Mouse (Mus musculus): ENCODE results near the gene Slit3. TPM values are rescaled to one million over a fixed set of nuclear protein-coding genes. Genes with fewer than 3 reads are reported as not detected.

The Slit3 gene
- polyA plus RNA-seq, 1 experiment from 2014 or later = 21.9 TPM

DNA sequence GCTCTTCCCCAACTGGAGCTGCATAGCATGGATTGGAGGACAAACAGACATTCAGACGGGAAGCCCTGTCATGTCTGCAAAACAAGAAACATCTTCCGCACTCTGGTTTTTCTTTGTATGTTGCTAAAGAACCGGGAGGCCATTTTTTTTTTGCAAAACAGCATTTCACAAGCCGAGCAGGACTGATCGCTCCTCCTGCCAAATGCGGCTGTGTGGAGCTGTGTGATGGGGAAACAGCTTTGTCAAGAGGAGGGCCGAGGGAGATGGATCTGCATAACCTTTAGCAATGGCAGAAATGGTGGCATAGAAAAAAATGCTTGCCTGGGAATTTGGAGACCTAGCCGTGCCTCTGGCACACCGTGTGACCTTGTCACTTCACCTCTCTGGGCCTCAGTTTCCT, 15.6 kb downstream of the Slit3 start:
- no peak for DNase-seq (ENCODE audit: low spot score)
- Histone ChIP-seq H3K27me3 (ENCODE audit: low read depth, poor library complexity, severe bottlenecking) (no peaks in the 10 kb centered on the region), H3K27ac (no peak overlapping the region), H3K4me3 (no peak overlapping the region), H3K9me3 (replicated peaks) (no peaks in the 10 kb centered on the region), H3K36me3 (peaks cover 22% of the 10 kb centered on the region; the same call in 1 of the 2 replicates), H3K4me1 (peaks cover 5% of the 10 kb centered on the region)
- 92% methylated on average over 9 of the region's 9 CpGs for WGBS

- no peak overlapping the region for H3K4me3 ChIP-seq
- WGBS = 92% methylated on average over 6 of the region's 6 CpGs
- DNase-seq (ENCODE audit: low spot score) = no peak
These were observed 19.1 kb downstream of the Slit3 start for GRCm38 (mm10) chr11:35140092-35140491.

DNA sequence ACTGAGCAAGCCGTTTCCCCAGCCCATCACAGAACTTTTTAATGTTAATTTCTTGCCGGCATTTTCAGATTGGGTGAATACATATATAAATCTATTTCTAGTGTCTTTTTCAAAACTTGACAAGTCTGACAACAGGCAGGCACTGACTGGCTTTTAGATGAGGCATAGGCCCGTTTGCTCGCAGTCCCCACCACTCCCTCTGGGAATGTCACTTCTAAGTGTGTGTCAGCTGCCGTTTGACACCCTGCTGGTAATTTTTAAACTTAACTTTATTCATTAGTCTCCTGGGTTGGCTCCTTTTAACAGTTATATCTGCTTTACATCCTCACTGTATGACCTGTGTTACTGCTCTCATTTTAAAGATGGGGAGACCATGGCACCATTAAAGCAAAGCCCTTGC, 21.2 kb downstream of the Slit3 start:
- 80% methylated on average over 5 of the region's 5 CpGs for WGBS
- no peak overlapping the region for H3K4me3 ChIP-seq
- H3K36me3 ChIP-seq = 0 out of 2 replicates have a peak, but pooled peaks cover 6% of the 10 kb centered on the region
- H3K27ac ChIP-seq = no peak overlapping the region
- H3K27me3 ChIP-seq (ENCODE audit: low read depth, poor library complexity, severe bottlenecking) = no peaks in the 10 kb centered on the region
- peaks cover 24% of the 10 kb centered on the region for H3K4me1 ChIP-seq
- H3K9me3 ChIP-seq (replicated peaks) = no peaks in the 10 kb centered on the region
- no peak for DNase-seq (ENCODE audit: low spot score)

More at GRCm38 (mm10) chr11:35140092-35140491, 19.1 kb downstream of the Slit3 start:
- Histone ChIP-seq H3K4me1 (peaks cover 24% of the 10 kb centered on the region), H3K27ac (no peak overlapping the region), H3K27me3 (ENCODE audit: low read depth, poor library complexity, severe bottlenecking) (no peaks in the 10 kb centered on the region), H3K9me3 (replicated peaks) (no peaks in the 10 kb centered on the region), H3K36me3 (peaks cover 13% of the 10 kb centered on the region; the same call in 1 of the 2 replicates)

GRCm38 (mm10) chr11:35142698-35143360, 21.8 kb downstream of the Slit3 start:
- no peaks in the 10 kb centered on the region for H3K27me3 ChIP-seq (ENCODE audit: low read depth, poor library complexity, severe bottlenecking)
- peaks cover 24% of the 10 kb centered on the region for H3K4me1 ChIP-seq
- 77% methylated on average over 7 of the region's 7 CpGs for WGBS
- no peak for DNase-seq (ENCODE audit: low spot score)
- 0 out of 2 replicates have a peak, but pooled peaks cover 3% of the 10 kb centered on the region for H3K36me3 ChIP-seq
- H3K27ac ChIP-seq = no peak overlapping the region
- no peaks in the 10 kb centered on the region for H3K9me3 ChIP-seq (replicated peaks)
- H3K4me3 ChIP-seq = no peak overlapping the region

DNA sequence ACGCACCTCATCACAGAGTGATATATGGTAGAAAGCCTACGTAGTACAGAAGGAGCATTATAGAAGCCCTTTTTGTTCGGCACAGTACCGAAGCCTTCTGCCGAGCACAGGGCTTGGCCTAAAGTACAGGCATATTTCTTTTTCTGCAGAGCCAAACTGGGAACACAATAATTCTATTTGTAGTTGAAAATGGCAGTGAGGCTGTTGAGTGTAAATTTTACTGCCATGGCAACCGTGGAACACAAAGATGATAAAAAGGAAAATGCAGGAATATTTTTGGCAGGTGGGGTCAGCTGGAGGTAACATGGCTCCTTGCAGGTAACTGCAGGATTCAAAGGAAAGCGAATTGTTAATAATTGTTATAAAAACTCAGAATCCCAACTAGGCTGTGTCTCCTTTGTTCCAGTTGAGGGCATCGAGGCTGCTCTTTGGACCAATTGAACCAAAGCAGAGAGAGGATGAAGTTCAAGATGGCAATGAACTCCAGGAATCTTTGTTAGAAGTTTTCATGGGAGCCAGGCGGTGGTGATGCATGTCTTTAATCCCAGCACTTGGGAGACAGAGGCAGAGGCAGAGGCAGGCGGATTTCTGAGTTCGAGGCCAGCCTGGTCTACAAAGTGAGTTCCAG, 26.9 kb downstream of the Slit3 start:
- H3K9me3 ChIP-seq (replicated peaks) = no peaks in the 10 kb centered on the region
- DNase-seq (ENCODE audit: low spot score) = no peak
- no peak overlapping the region for H3K27ac ChIP-seq
- no peak overlapping the region for H3K4me3 ChIP-seq
- H3K4me1 ChIP-seq = peaks cover 29% of the 10 kb centered on the region
- peaks cover 8% of the 10 kb centered on the region; the same call in 1 of the 2 replicates for H3K36me3 ChIP-seq
- 96% methylated on average over 11 of the region's 11 CpGs for whole genome bisulfite sequencing
- no peaks in the 10 kb centered on the region for H3K27me3 ChIP-seq (ENCODE audit: low read depth, poor library complexity, severe bottlenecking)

DNA sequence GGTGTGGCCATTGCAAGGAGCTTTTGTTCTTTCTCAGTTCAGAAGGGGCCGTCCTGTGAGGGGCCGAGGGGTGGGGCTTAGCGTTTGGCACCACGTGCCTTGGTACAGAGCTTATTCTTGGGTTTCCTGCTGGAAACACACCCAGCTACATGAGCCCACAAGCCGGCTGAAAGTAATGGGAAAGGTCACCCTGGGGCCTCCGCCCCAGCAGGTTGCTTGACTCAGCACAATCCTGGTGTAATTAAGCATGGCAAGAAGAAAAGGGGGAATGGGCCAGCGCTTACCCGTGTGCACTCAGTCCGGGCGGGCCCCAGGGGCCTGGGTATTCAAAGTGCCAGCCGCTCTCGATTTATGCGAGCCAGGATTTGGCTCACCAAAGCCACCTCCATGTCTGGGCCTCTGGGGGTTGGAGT, 30.5 kb downstream of the Slit3 start:
- Histone ChIP-seq H3K4me3 (no peak overlapping the region), H3K27ac (peak overlapping the region; percentile 51; the same call in 1 of the 2 replicates), H3K9me3 (replicated peaks) (no peaks in the 10 kb centered on the region), H3K27me3 (ENCODE audit: low read depth, poor library complexity, severe bottlenecking) (no peaks in the 10 kb centered on the region), H3K36me3 (peaks cover 8% of the 10 kb centered on the region; the same call in 1 of the 2 replicates), H3K4me1 (peaks cover 51% of the 10 kb centered on the region)
- WGBS = 55% methylated on average over 13 of the region's 13 CpGs
- DNase-seq (ENCODE audit: low spot score) = no peak

DNA sequence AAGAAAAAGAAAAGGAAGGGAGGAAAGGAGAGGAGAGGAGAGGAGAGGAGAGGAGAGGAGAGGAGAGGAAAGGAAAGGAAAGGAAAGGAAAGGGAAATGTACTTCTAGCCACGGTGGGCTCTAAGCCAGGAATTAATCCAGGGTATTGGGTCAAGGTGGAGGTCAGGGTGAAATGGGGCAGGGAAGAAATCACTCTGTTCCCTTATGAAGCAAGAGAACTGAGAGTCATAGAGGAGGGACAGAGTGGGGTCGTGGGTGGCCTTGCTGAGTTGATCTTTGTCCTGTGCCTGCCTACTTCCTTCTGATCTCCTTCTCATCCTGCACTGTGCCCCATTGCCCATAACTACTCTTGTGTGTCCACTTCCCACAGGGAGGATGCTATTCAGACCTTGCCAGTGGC, 31.9 kb downstream of the Slit3 start:
- Histone ChIP-seq H3K27ac (no peak overlapping the region), H3K4me1 (peaks cover 58% of the 10 kb centered on the region), H3K4me3 (no peak overlapping the region), H3K9me3 (replicated peaks) (no peaks in the 10 kb centered on the region), H3K36me3 (peaks cover 11% of the 10 kb centered on the region; the same call in 1 of the 2 replicates), H3K27me3 (ENCODE audit: low read depth, poor library complexity, severe bottlenecking) (no peaks in the 10 kb centered on the region)
- 75% methylated on average over 2 of the region's 2 CpGs for WGBS
- no peak for DNase-seq (ENCODE audit: low spot score)

GRCm38 (mm10) chr11:35154449-35154848, 33.4 kb downstream of the Slit3 start:
- peaks cover 8% of the 10 kb centered on the region for H3K36me3 ChIP-seq
- no peaks in the 10 kb centered on the region for H3K9me3 ChIP-seq (replicated peaks)
- WGBS = 84% methylated on average over 5 of the region's 5 CpGs
- peaks cover 68% of the 10 kb centered on the region for H3K4me1 ChIP-seq
- H3K4me3 ChIP-seq = no peak overlapping the region
- H3K27me3 ChIP-seq (ENCODE audit: low read depth, poor library complexity, severe bottlenecking) = no peaks in the 10 kb centered on the region
- no peak overlapping the region for H3K27ac ChIP-seq
- DNase-seq (ENCODE audit: low spot score) = no peak

DNA sequence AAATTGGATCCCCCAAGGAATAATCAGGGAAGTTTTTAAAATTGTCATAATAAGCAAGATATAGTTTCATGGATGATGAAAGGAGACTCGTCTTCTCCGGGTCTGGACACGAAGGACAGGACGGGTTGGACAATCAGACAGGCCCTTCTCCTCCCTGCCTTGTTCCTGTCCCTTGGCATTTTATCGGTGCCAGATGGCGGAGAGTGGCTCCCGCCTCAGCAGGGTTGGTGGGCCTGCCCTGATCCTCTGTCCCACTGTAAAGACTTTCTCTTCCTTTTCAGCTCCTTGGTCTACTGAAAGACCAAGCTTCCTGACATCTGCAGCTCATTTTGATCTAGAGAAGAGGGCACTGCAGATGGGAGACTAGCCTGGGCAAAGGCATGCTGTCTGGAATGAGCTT, 34.3 kb downstream of the Slit3 start:
- DNase-seq (ENCODE audit: low spot score) = no peak
- Histone ChIP-seq H3K9me3 (replicated peaks) (no peaks in the 10 kb centered on the region), H3K27ac (peak overlapping the region; percentile 47; the same call in 1 of the 2 replicates), H3K36me3 (peaks cover 3% of the 10 kb centered on the region; the same call in 1 of the 2 replicates), H3K4me1 (peaks cover 68% of the 10 kb centered on the region), H3K4me3 (no peak overlapping the region), H3K27me3 (ENCODE audit: low read depth, poor library complexity, severe bottlenecking) (no peaks in the 10 kb centered on the region)
- whole genome bisulfite sequencing = 75% methylated on average over 7 of the region's 7 CpGs

DNA sequence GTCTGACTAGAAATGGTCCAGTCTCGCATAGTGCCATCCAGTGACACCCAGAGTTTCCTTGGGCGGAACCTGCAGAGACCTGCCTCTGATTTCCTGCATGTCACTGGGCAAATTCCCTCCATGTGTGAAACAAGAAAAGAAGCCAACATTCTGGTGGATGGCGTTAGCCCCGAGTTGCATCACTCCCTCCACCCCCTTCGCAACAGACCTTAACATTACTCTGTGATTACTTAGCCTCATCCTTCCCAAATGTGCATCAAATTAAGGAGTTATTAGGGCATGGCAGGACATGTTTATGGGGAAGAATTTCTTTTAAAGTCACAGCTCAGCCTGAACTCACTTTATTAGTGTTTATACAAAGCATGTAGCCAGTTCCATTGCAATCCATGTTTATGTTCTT, 35.7 kb downstream of the Slit3 start:
- 69% methylated on average over 5 of the region's 5 CpGs for WGBS
- no peak for DNase-seq (ENCODE audit: low spot score)
- Histone ChIP-seq H3K4me1 (peaks cover 60% of the 10 kb centered on the region), H3K4me3 (no peak overlapping the region), H3K9me3 (replicated peaks) (no peaks in the 10 kb centered on the region), H3K36me3 (peaks cover 3% of the 10 kb centered on the region; the same call in 1 of the 2 replicates), H3K27ac (no peak overlapping the region), H3K27me3 (ENCODE audit: low read depth, poor library complexity, severe bottlenecking) (no peaks in the 10 kb centered on the region)

GRCm38 (mm10) chr11:35160682-35161211, 39.7 kb downstream of the Slit3 start:
- no peaks in the 10 kb centered on the region for H3K9me3 ChIP-seq (replicated peaks)
- 89% methylated on average over 4 of the region's 4 CpGs for WGBS
- H3K36me3 ChIP-seq = peaks cover 16% of the 10 kb centered on the region
- DNase-seq (ENCODE audit: low spot score) = no peak
- peaks cover 51% of the 10 kb centered on the region for H3K4me1 ChIP-seq
- H3K4me3 ChIP-seq = no peak overlapping the region
- H3K27me3 ChIP-seq (ENCODE audit: low read depth, poor library complexity, severe bottlenecking) = no peaks in the 10 kb centered on the region
- no peak overlapping the region for H3K27ac ChIP-seq

DNA sequence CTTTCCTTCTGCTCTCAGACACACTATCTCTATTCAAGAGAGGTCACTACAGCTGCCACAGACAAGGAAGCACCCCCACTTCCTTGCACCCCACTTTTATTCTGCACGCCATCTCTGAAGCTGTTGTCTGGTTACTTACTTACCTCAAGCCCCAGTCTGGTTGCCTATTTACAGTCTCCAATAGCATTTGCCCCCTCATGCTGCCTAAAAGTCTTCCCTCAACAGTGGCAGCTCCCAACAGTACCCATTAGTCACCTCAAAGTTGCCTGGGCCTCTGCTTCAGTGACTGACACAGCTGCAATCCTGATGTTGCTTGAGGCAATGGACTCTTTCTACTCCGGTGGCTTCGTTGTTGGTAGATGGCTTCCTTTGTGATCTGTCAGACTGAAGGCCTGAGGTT, 42.4 kb downstream of the Slit3 start:
- Histone ChIP-seq H3K4me1 (peaks cover 35% of the 10 kb centered on the region), H3K27ac (no peak overlapping the region), H3K27me3 (ENCODE audit: low read depth, poor library complexity, severe bottlenecking) (no peaks in the 10 kb centered on the region), H3K9me3 (replicated peaks) (no peaks in the 10 kb centered on the region), H3K36me3 (peaks cover 13% of the 10 kb centered on the region), H3K4me3 (no peak overlapping the region)
- WGBS = 90% methylated on average over 3 of the region's 3 CpGs
- no peak for DNase-seq (ENCODE audit: low spot score)

DNA sequence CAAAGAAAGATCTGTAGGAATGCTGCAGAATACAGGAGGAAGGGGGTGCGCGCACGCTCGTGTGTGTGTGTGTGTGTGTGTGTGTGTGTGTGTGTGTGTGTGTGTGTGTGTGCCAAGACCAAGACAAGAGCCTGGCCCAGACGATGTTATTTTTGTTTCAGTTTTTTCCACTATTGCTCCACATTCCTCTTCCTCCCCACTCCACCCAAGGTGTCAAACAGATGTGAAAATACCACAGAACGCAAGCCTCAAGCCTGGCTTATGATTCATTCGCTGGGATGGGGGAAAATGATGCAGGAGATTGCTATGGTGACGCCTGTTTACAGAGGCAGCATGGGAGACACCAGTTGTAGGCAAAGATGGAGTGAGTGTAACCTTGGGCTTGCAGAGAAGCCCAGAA, 46.2 kb downstream of the Slit3 start:
- no peak overlapping the region for H3K27ac ChIP-seq
- 90% methylated on average over 8 of the region's 8 CpGs for WGBS

More for the DNA sequence above, 46.2 kb downstream of the Slit3 start:
- Histone ChIP-seq H3K4me1 (peaks cover 25% of the 10 kb centered on the region), H3K4me3 (no peak overlapping the region), H3K27me3 (ENCODE audit: low read depth, poor library complexity, severe bottlenecking) (no peaks in the 10 kb centered on the region), H3K36me3 (peaks cover 25% of the 10 kb centered on the region), H3K9me3 (replicated peaks) (no peaks in the 10 kb centered on the region)
- DNase-seq (ENCODE audit: low spot score) = no peak
